Mouse (Mus musculus) MEL (cell line): ENCODE results near the gene Atp5h.

Experiments
- CHD2 ChIP-seq: IDR thresholded peaks from 2 replicates; pipeline ENCODE4 v1.6.1; 2011; ENCODE audit warnings: low read length, improper control_type of control experiment
- CTCF ChIP-seq, 3 experiments: IDR thresholded peaks in 2 of 3; conservative IDR thresholded peaks in 1 of 3; 2 replicates each; pipeline ENCODE4 v1.5.1; 2011 to 2012; ENCODE audit warnings: low read length in 3 of 3, low read depth in 2 of 3, mild to moderate bottlenecking in 2 of 3, improper control_type of control experiment in 1 of 3, inconsistent platforms in 1 of 3, mixed read lengths in 1 of 3, moderate library complexity in 1 of 3; ENCODE audit not compliant: control insufficient read depth in 1 of 3, insufficient read depth in 1 of 3, poor library complexity in 1 of 3, severe bottlenecking in 1 of 3
- EP300 ChIP-seq, 2 experiments: IDR thresholded peaks; 2 replicates each; pipeline ENCODE4 v1.6.1; 2011; ENCODE audit warnings: improper control_type of control experiment in 2 of 2, low read length in 2 of 2, low read depth in 1 of 2, mild to moderate bottlenecking in 1 of 2
- JUND ChIP-seq: IDR thresholded peaks from 2 replicates; pipeline ENCODE4 v1.6.1; 2011; ENCODE audit warnings: low read depth, mild to moderate bottlenecking, improper control_type of control experiment, low read length
- MXI1 ChIP-seq: IDR thresholded peaks from 2 replicates; pipeline ENCODE4 v1.6.1; 2011; ENCODE audit warnings: mild to moderate bottlenecking, low read depth, low read length, improper control_type of control experiment
- NELFE ChIP-seq: IDR thresholded peaks from 2 replicates; pipeline ENCODE4 v1.6.1; 2011; ENCODE audit warnings: low read depth, low read length, improper control_type of control experiment
- NRF1 ChIP-seq: IDR thresholded peaks from 2 replicates; pipeline ENCODE4 v1.6.1; 2014; ENCODE audit warnings: low read depth, mild to moderate bottlenecking, inconsistent platforms, low read length, improper control_type of control experiment, moderate library complexity; ENCODE audit not compliant: poor library complexity, insufficient read depth, severe bottlenecking
- ZC3H11A ChIP-seq: IDR thresholded peaks from 2 replicates; pipeline ENCODE4 v1.6.1; 2012; ENCODE audit warnings: low read depth, mild to moderate bottlenecking, inconsistent platforms, low read length, improper control_type of control experiment

DNA sequence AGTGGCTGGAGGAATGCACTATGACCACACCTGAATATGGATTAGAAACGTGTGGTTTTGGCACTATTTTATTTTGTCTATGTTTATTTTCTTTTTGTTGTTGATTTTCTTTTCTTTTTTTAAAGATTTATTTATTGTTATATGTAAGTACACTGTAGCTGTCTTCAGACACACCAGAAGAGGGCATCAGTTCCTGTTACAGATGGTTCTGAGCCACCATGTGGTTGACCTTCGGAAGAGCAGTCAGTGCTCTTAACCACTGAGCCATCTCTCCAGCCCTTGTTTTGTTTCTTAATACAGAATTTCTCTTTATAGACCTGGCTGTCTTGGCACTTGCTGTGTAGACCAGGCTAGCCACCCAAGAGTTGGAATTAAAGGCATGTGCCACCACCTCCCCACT, 47.0 kb downstream of the Atp5h start:
- TF ChIP-seq CTCF (IDR thresholded peaks at IDR 0.05 in 2 of 3, conservative IDR thresholded peaks at IDR 0.05 in 1 of 3; ENCODE audit: control insufficient read depth in 1 of 3, insufficient read depth in 1 of 3, low read depth in 2 of 3, low read length in 3 of 3, poor library complexity in 1 of 3, severe bottlenecking in 1 of 3) (peak in 1 of 3 experiments; percentile 28; a peak in 1 of 6 replicates), NELFE (no peak), CHD2 (no peak), EP300 (IDR thresholded peaks at IDR 0.05; ENCODE audit: low read depth in 1 of 2, low read length in 2 of 2) (no peak), NRF1 (no peak), JUND (no peak), ZC3H11A (no peak), MXI1 (no peak)
